Mouse (Mus musculus) MEL (cell line): ENCODE results near the gene Tmem234. TPM values are rescaled to one million over a fixed set of nuclear protein-coding genes. Genes with fewer than 3 reads are reported as not detected.
A peak's percentile ranks its signal among the peaks of the same experiment; 100 is the strongest.

ENCODE experiments used
- DNase-seq: peaks from one replicate; pipeline ENCODE4 v3.0.0; 2011; ENCODE audit warnings: low read depth, low spot score
- H3K27ac ChIP-seq: 2 replicates; pipeline ENCODE4 v1.5.1; 2012; ENCODE audit warnings: low read depth, mild to moderate bottlenecking, control low read depth, low read length, moderate library complexity; ENCODE audit not compliant: control insufficient read depth
- H3K27me3 ChIP-seq, 2 experiments: fragments of 150-350 bp in 1 of 2; sonication (generic) in 1 of 2; 2 replicates each; pipeline ENCODE4 v1.6.1; 2012; ENCODE audit warnings: low read length in 2 of 2, mild to moderate bottlenecking in 2 of 2, improper control_type of control experiment in 1 of 2, moderate library complexity in 1 of 2; ENCODE audit not compliant: insufficient read depth in 2 of 2, control insufficient read depth in 1 of 2
- H3K36me3 ChIP-seq, 2 experiments: 2 replicates each; pipeline ENCODE4 v1.6.1; 2012 to 2014; ENCODE audit warnings: low read length in 2 of 2, improper control_type of control experiment in 1 of 2, inconsistent platforms in 1 of 2, mild to moderate bottlenecking in 1 of 2; ENCODE audit not compliant: insufficient read depth in 2 of 2, control insufficient read depth in 1 of 2
- H3K4me1 ChIP-seq, 2 experiments: fragments of 150-350 bp in 1 of 2; sonication (generic) in 1 of 2; 2 replicates each; pipeline ENCODE4 v1.6.1; 2012; ENCODE audit warnings: low read length in 2 of 2, improper control_type of control experiment in 1 of 2, mild to moderate bottlenecking in 1 of 2; ENCODE audit not compliant: insufficient read depth in 2 of 2, control insufficient read depth in 1 of 2
- H3K4me3 ChIP-seq, 2 experiments: fragments of 150-350 bp in 1 of 2; sonication (generic) in 1 of 2; 2 replicates each; pipeline ENCODE4 v1.5.1; 2012; ENCODE audit warnings: low read depth in 2 of 2, low read length in 2 of 2, mild to moderate bottlenecking in 2 of 2, moderate library complexity in 2 of 2, control low read depth in 1 of 2, improper control_type of control experiment in 1 of 2; ENCODE audit not compliant: control insufficient read depth in 1 of 2, insufficient read depth in 1 of 2
- H3K79me2 ChIP-seq: 2 replicates; pipeline ENCODE4 v1.6.1; 2012; ENCODE audit warnings: mild to moderate bottlenecking, low read length, moderate library complexity; ENCODE audit not compliant: control insufficient read depth, poor library complexity, insufficient read depth
- H3K9ac ChIP-seq: 2 replicates; pipeline ENCODE4 v1.6.1; 2012; ENCODE audit warnings: low read depth, mild to moderate bottlenecking, control low read depth, low read length, moderate library complexity; ENCODE audit not compliant: control insufficient read depth, poor library complexity, severe bottlenecking
- H3K9me3 ChIP-seq: fragments of 150-350 bp; sonication (generic); replicated peaks from 2 replicates; pipeline ENCODE4 v1.6.1; 2012; ENCODE audit warnings: mild to moderate bottlenecking, low read length, improper control_type of control experiment, moderate library complexity; ENCODE audit not compliant: insufficient read depth
- CHD1 ChIP-seq: IDR thresholded peaks from 2 replicates; pipeline ENCODE4 v1.6.1; 2012; ENCODE audit warnings: low read depth, mild to moderate bottlenecking, inconsistent platforms, low read length, improper control_type of control experiment
- CHD2 ChIP-seq: IDR thresholded peaks from 2 replicates; pipeline ENCODE4 v1.6.1; 2011; ENCODE audit warnings: low read length, improper control_type of control experiment
- CTCF ChIP-seq, 3 experiments: IDR thresholded peaks in 2 of 3; conservative IDR thresholded peaks in 1 of 3; 2 replicates each; pipeline ENCODE4 v1.5.1; 2011 to 2012; ENCODE audit warnings: low read length in 3 of 3, low read depth in 2 of 3, mild to moderate bottlenecking in 2 of 3, improper control_type of control experiment in 1 of 3, inconsistent platforms in 1 of 3, mixed read lengths in 1 of 3, moderate library complexity in 1 of 3; ENCODE audit not compliant: control insufficient read depth in 1 of 3, insufficient read depth in 1 of 3, poor library complexity in 1 of 3, severe bottlenecking in 1 of 3
- E2F4 ChIP-seq: IDR thresholded peaks from 2 replicates; pipeline ENCODE4 v1.6.1; 2011; ENCODE audit warnings: low read depth, low read length, improper control_type of control experiment, borderline replicate concordance
- ELF1 ChIP-seq: IDR thresholded peaks from 2 replicates; pipeline ENCODE4 v1.6.1; 2014; ENCODE audit warnings: low read depth, mild to moderate bottlenecking, inconsistent platforms, low read length, improper control_type of control experiment, moderate library complexity
- EP300 ChIP-seq, 2 experiments: IDR thresholded peaks; 2 replicates each; pipeline ENCODE4 v1.6.1; 2011; ENCODE audit warnings: improper control_type of control experiment in 2 of 2, low read length in 2 of 2, low read depth in 1 of 2, mild to moderate bottlenecking in 1 of 2
- HCFC1 ChIP-seq: IDR thresholded peaks from 2 replicates; pipeline ENCODE4 v1.6.1; 2012; ENCODE audit warnings: low read depth, mild to moderate bottlenecking, inconsistent platforms, low read length, improper control_type of control experiment, moderate library complexity
- JUND ChIP-seq: IDR thresholded peaks from 2 replicates; pipeline ENCODE4 v1.6.1; 2011; ENCODE audit warnings: low read depth, mild to moderate bottlenecking, improper control_type of control experiment, low read length
- MAFK ChIP-seq: IDR thresholded peaks from 2 replicates; pipeline ENCODE4 v1.6.1; 2011; ENCODE audit warnings: low read depth, mild to moderate bottlenecking, low read length, improper control_type of control experiment, borderline replicate concordance
- MAX ChIP-seq: IDR thresholded peaks from 2 replicates; pipeline ENCODE4 v1.6.1; 2011; ENCODE audit warnings: low read length, improper control_type of control experiment
- MXI1 ChIP-seq: IDR thresholded peaks from 2 replicates; pipeline ENCODE4 v1.6.1; 2011; ENCODE audit warnings: mild to moderate bottlenecking, low read depth, low read length, improper control_type of control experiment
- MYB ChIP-seq: IDR thresholded peaks from 2 replicates; pipeline ENCODE4 v1.6.1; 2011; ENCODE audit warnings: mild to moderate bottlenecking, low read depth, low read length, improper control_type of control experiment
- MYC ChIP-seq: IDR thresholded peaks from 2 replicates; pipeline ENCODE4 v1.6.1; 2011; ENCODE audit warnings: low read depth, mild to moderate bottlenecking, low read length, improper control_type of control experiment, moderate library complexity
- POLR2A ChIP-seq, 2 experiments: IDR thresholded peaks; 2 replicates each; pipeline ENCODE4 v1.6.1; 2011 to 2012; ENCODE audit warnings: low read length in 2 of 2, mild to moderate bottlenecking in 2 of 2, control low read depth in 1 of 2, improper control_type of control experiment in 1 of 2, low read depth in 1 of 2, moderate library complexity in 1 of 2; ENCODE audit not compliant: control insufficient read depth in 1 of 2, insufficient read depth in 1 of 2, poor library complexity in 1 of 2
- RAD21 ChIP-seq: IDR thresholded peaks from 2 replicates; pipeline ENCODE4 v1.6.1; 2011; ENCODE audit warnings: mild to moderate bottlenecking, low read depth, low read length, improper control_type of control experiment
- RCOR1 ChIP-seq: IDR thresholded peaks from 2 replicates; pipeline ENCODE4 v1.6.1; 2012; ENCODE audit warnings: low read depth, mild to moderate bottlenecking, inconsistent platforms, low read length, improper control_type of control experiment
- SIN3A ChIP-seq: IDR thresholded peaks from 2 replicates; pipeline ENCODE4 v1.6.1; 2012; ENCODE audit warnings: low read length, improper control_type of control experiment, inconsistent platforms
- SMC3 ChIP-seq: IDR thresholded peaks from 2 replicates; pipeline ENCODE4 v1.6.1; 2011; ENCODE audit warnings: low read depth, low read length, improper control_type of control experiment
- TBP ChIP-seq: IDR thresholded peaks from 2 replicates; pipeline ENCODE4 v1.8.0; 2011; ENCODE audit warnings: low read depth, low read length, improper control_type of control experiment
- TCF12 ChIP-seq: IDR thresholded peaks from 2 replicates; pipeline ENCODE4 v1.6.1; 2014; ENCODE audit warnings: low read depth, mild to moderate bottlenecking, inconsistent platforms, low read length, improper control_type of control experiment, moderate library complexity
- USF1 ChIP-seq: IDR thresholded peaks from 2 replicates; pipeline ENCODE4 v1.6.1; 2014; ENCODE audit warnings: low read depth, mild to moderate bottlenecking, inconsistent platforms, low read length, improper control_type of control experiment, moderate library complexity
- USF2 ChIP-seq, 2 experiments: IDR thresholded peaks; 2 replicates each; pipeline ENCODE4 v1.6.1; 2011 to 2012; ENCODE audit warnings: improper control_type of control experiment in 2 of 2, low read length in 2 of 2, borderline replicate concordance in 1 of 2, inconsistent platforms in 1 of 2, low read depth in 1 of 2, mild to moderate bottlenecking in 1 of 2; ENCODE audit not compliant: insufficient read depth in 1 of 2
- ZC3H11A ChIP-seq: IDR thresholded peaks from 2 replicates; pipeline ENCODE4 v1.6.1; 2012; ENCODE audit warnings: low read depth, mild to moderate bottlenecking, inconsistent platforms, low read length, improper control_type of control experiment
- ZNF384 ChIP-seq: IDR thresholded peaks from 2 replicates; pipeline ENCODE4 v1.6.1; 2012; ENCODE audit warnings: low read depth, mild to moderate bottlenecking, inconsistent platforms, low read length, improper control_type of control experiment
- polyA plus RNA-seq, 2 experiments: library from polyadenylated mRNA; stranded (reverse) in 1 of 2; unstranded in 1 of 2; fragments of >175 nt in 1 of 2; fragments of >200 nt in 1 of 2; gene quantifications; 2 replicates each; pipeline versions ENCODE4 v1.2.1 to v1.2.4; 2012; ENCODE audit warnings: low replicate concordance in 2 of 2, low read depth in 1 of 2; ENCODE audit not compliant: insufficient read length in 2 of 2, insufficient read depth in 1 of 2, missing spikeins in 1 of 2
- total RNA-seq: library from RNA; depleted of rRNA; stranded (reverse); fragments of 300-350 nt; gene quantifications from 2 replicates; pipeline ENCODE4 v1.2.3, GENCODE M21; 2012

Tmem234 gene
- total and polyA plus RNA-seq, 3 experiments: 148 to 220 TPM; not detected in 1

GRCm38 (mm10) chr4:129576863-129577491 is 23.5 kb upstream of the Tmem234 start:
- H3K4me3 ChIP-seq: peak overlapping the region; percentile 38 to 53
- no peaks in the 10 kb centered on the region for H3K79me2 ChIP-seq
- H3K36me3 ChIP-seq: peaks cover 0 to 6% of the 10 kb centered on the region in 2 experiments; a peak in 2 of 4 replicates
- peak overlapping the region; percentile 33 for H3K9ac ChIP-seq
- no peak overlapping the region for H3K27ac ChIP-seq
- H3K27me3 ChIP-seq: no peaks in the 10 kb centered on the region
- no peak for TF ChIP-seq CHD2
- peak; percentile 43; the same call in 1 of the 2 replicates for TF ChIP-seq SIN3A
- no peak for TF ChIP-seq MYC
- 0 out of 2 replicates have a peak, but pooled peaks have one; percentile 32 for TF ChIP-seq TCF12
- peak; percentile 43 for TF ChIP-seq SMC3
- TF ChIP-seq HCFC1: 0 out of 2 replicates have a peak, but pooled peaks have one; percentile 21
- no peak for TF ChIP-seq POLR2A (IDR thresholded peaks at IDR 0.05; ENCODE audit: control insufficient read depth in 1 of 2, insufficient read depth in 1 of 2, low read depth in 1 of 2, low read length in 2 of 2, poor library complexity in 1 of 2)
- peak; percentile 62 to 79 (median 69) for TF ChIP-seq CTCF (IDR thresholded peaks at IDR 0.05 in 2 of 3, conservative IDR thresholded peaks at IDR 0.05 in 1 of 3; ENCODE audit: control insufficient read depth in 1 of 3, insufficient read depth in 1 of 3, low read depth in 2 of 3, low read length in 3 of 3, poor library complexity in 1 of 3, severe bottlenecking in 1 of 3)
- TF ChIP-seq RAD21: peak; percentile 26
- peaks cover 0 to 20% of the 10 kb centered on the region in 2 experiments; a peak in 3 of 4 replicates for H3K4me1 ChIP-seq
- DNase-seq: peak; percentile 71
- H3K9me3 ChIP-seq: no peaks in the 10 kb centered on the region

- H3K9me3 ChIP-seq: no peaks in the 10 kb centered on the region
- no peak overlapping the region for H3K4me3 ChIP-seq
- H3K27me3 ChIP-seq: no peaks in the 10 kb centered on the region
- TF ChIP-seq E2F4 (no peak), RCOR1 (no peak), USF1 (no peak), POLR2A (IDR thresholded peaks at IDR 0.05; ENCODE audit: control insufficient read depth in 1 of 2, insufficient read depth in 1 of 2, low read depth in 1 of 2, low read length in 2 of 2, poor library complexity in 1 of 2) (no peak), MYB (no peak), MAX (no peak), TBP (no peak), MAFK (no peak), EP300 (IDR thresholded peaks at IDR 0.05; ENCODE audit: low read depth in 1 of 2, low read length in 2 of 2) (no peak), USF2 (IDR thresholded peaks at IDR 0.05; ENCODE audit: borderline replicate concordance in 1 of 2, insufficient read depth in 1 of 2, low read depth in 1 of 2, low read length in 2 of 2) (no peak), JUND (no peak), CHD1 (no peak), ZC3H11A (no peak), ZNF384 (no peak), ELF1 (no peak), MXI1 (no peak)
- TF ChIP-seq, all 39 proteins: peak for 0
- no peak for DNase-seq
- Histone ChIP-seq H3K36me3 (peaks cover 0 to 6% of the 10 kb centered on the region in 2 experiments; a peak in 2 of 4 replicates), H3K4me1 (peaks cover 0 to 23% of the 10 kb centered on the region in 2 experiments; a peak in 3 of 4 replicates), H3K9ac (no peak overlapping the region), H3K27ac (no peak overlapping the region), H3K79me2 (no peaks in the 10 kb centered on the region)
Measured at GRCm38 (mm10) chr4:129577688-129578087, 22.8 kb upstream of the Tmem234 start.
